Mouse (Mus musculus) stomach, postnatal 0 days (tissue): ENCODE results near the gene Babam2.

Experiments used
- CTCF ChIP-seq: IDR thresholded peaks from 2 replicates; pipeline ENCODE4 v1.5.1; 2016; ENCODE audit warnings: antibody characterized with exemption, low read depth, mild to moderate bottlenecking, moderate library complexity
- EP300 ChIP-seq: optimal IDR thresholded peaks from 2 replicates; pipeline ENCODE3; 2016; ENCODE audit warnings: antibody characterized with exemption

GRCm38 (mm10) chr5:31713841-31714264, 16.4 kb downstream of the Babam2 start:
- TF ChIP-seq CTCF (no peak), EP300 (no peak)
